Mouse (Mus musculus) heart, embryonic 14.5 days (tissue): Measurements from ENCODE around the gene Pdlim3. TPM values are rescaled to one million over a fixed set of nuclear protein-coding genes. Genes with fewer than 3 reads are reported as not detected.

Experiments
- ATAC-seq: fragments of 200-750 bp; cut with Nextera tagmentation; 2 replicates; pipeline ENCODE4 v1.8.0; 2017; ENCODE audit warnings: low read depth, moderate TSS enrichment; ENCODE audit not compliant: insufficient number of reproducible peaks, insufficient read depth, low FRiP score
- H3K27ac ChIP-seq, 2 experiments: fragments of 200-500 bp in 1 of 2; fragments of 300-500 bp in 1 of 2; sonication (generic) in 1 of 2; replicated peaks in 1 of 2; 2 replicates each; pipeline ENCODE4 v1.5.1; 2012 to 2014; ENCODE audit warnings: low read depth in 2 of 2, low read length in 2 of 2, control low read depth in 1 of 2, mild to moderate bottlenecking in 1 of 2, mixed read lengths in 1 of 2; ENCODE audit not compliant: control insufficient read depth in 1 of 2, insufficient read depth in 1 of 2
- H3K27me3 ChIP-seq: fragments of 300-500 bp; sonication (generic); 2 replicates; pipeline ENCODE4 v1.6.1; 2014; ENCODE audit warnings: mild to moderate bottlenecking, low read length, control low read depth; ENCODE audit not compliant: control insufficient read depth, insufficient read depth
- H3K36me3 ChIP-seq: fragments of 300-500 bp; sonication (generic); 2 replicates; pipeline ENCODE4 v1.6.1; 2014; ENCODE audit warnings: mild to moderate bottlenecking, control low read depth, low read length, mixed read lengths; ENCODE audit not compliant: control insufficient read depth, insufficient read depth
- H3K4me1 ChIP-seq, 2 experiments: fragments of 200-500 bp in 1 of 2; fragments of 300-500 bp in 1 of 2; sonication (generic) in 1 of 2; 2 replicates each; pipeline ENCODE4 v1.6.1; 2012 to 2014; ENCODE audit warnings: low read length in 2 of 2, control low read depth in 1 of 2, mixed read lengths in 1 of 2; ENCODE audit not compliant: control insufficient read depth in 2 of 2, insufficient read depth in 2 of 2
- H3K4me2 ChIP-seq: fragments of 300-500 bp; sonication (generic); 2 replicates; pipeline ENCODE4 v1.6.1; 2014; ENCODE audit warnings: mild to moderate bottlenecking, low read length
- H3K4me3 ChIP-seq, 2 experiments: fragments of 200-500 bp in 1 of 2; fragments of 300-500 bp in 1 of 2; sonication (generic) in 1 of 2; 2 replicates each; pipeline ENCODE4 v1.5.1; 2012 to 2014; ENCODE audit warnings: low read length in 2 of 2, mild to moderate bottlenecking in 2 of 2, control low read depth in 1 of 2, low read depth in 1 of 2, moderate library complexity in 1 of 2; ENCODE audit not compliant: control insufficient read depth in 1 of 2, insufficient read depth in 1 of 2
- H3K9ac ChIP-seq: fragments of 300-500 bp; sonication (generic); 2 replicates; pipeline ENCODE4 v1.6.1; 2014; ENCODE audit warnings: mild to moderate bottlenecking, low read length
- H3K9me3 ChIP-seq: fragments of 300-500 bp; sonication (generic); 2 replicates; pipeline ENCODE4 v1.6.1; 2016; ENCODE audit warnings: low read length, control low read depth; ENCODE audit not compliant: control insufficient read depth
- WGBS: fragments of 180-500 bp; shearing (Covaris S2); extraction: QIAGEN DNeasy Blood & Tissue Kit; methylation state at CpG from one replicate; pipeline ENCODE4 v1.1.7; 2014; 5-methylcytosine and 5-hydroxymethylcytosine counted together
- polyA plus RNA-seq: library from polyadenylated mRNA; unstranded; fragments of >200 nt; fragmentation: Nextera tagmentation; extraction: Ambion mirVana; gene quantifications from 2 replicates; pipeline ENCODE4 v1.2.1, GENCODE M21; 2014

The Pdlim3 gene
- polyA plus RNA-seq, 1 experiment from 2014 or later = 196 TPM

DNA sequence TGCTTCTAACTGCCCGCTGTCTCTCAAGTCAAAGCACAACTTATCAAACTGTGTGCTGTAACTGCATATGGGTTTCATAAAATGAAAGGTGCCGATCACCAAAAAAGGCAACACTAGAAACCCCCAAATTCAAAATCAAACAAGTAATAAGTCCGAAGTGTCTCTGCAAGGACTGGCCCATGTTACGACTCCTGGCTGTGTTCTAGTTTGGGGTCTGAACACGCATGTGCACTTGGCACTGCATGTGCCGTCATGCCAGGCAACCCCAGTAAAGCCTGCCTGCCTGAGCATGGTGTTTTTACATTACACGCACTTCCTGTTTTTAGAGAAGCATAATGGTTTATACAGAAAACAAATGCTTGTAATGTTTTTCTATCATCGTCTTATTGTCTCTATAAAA is 3.5 kb upstream of the Pdlim3 start:
- no peak for ATAC-seq
- no peak overlapping the region for H3K4me2 ChIP-seq
- 0 out of 2 replicates have a peak, but pooled peaks cover 7% of the 10 kb centered on the region for H3K9me3 ChIP-seq
- H3K4me3 ChIP-seq = no peak overlapping the region
- no peak overlapping the region for H3K27ac ChIP-seq
- H3K4me1 ChIP-seq = peaks cover 6 to 8% of the 10 kb centered on the region in 2 experiments; a peak in 3 of 4 replicates
- WGBS = 87% methylated on average over 8 of the region's 8 CpGs
- H3K36me3 ChIP-seq = no peaks in the 10 kb centered on the region
- no peak overlapping the region for H3K9ac ChIP-seq
- H3K27me3 ChIP-seq = no peaks in the 10 kb centered on the region

DNA sequence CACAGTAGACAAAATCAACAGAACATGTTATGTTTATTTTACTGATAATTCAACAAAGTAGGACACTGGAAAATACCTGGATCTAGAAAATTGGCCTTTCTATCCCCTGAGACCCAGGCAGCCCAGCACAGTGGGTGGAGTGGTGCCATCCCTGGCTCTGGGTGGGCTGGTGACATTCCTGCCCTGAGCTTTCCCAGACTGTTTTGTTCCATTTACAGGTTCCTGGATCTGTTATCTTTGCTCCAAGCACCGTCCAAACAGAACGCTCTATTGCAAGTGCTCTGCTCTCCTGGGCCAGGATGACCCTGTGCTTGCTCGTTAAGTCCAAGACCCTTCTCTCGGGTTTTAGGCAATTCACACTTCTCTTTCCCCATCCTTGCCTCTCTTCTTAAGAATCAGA is 1.5 kb upstream of the Pdlim3 start:
- H3K4me3 ChIP-seq = no peak overlapping the region
- H3K9me3 ChIP-seq = 0 out of 2 replicates have a peak, but pooled peaks cover 7% of the 10 kb centered on the region
- no peak for ATAC-seq
- H3K27ac ChIP-seq = no peak overlapping the region
- 22% methylated on average over 4 of the region's 4 CpGs for WGBS
- 0 out of 2 replicates have a peak, but pooled peaks cover 4% of the 10 kb centered on the region for H3K36me3 ChIP-seq
- no peaks in the 10 kb centered on the region for H3K27me3 ChIP-seq
- no peak overlapping the region for H3K9ac ChIP-seq
- H3K4me1 ChIP-seq = peaks cover 9 to 13% of the 10 kb centered on the region in 2 experiments
- peak overlapping the region; percentile 83 for H3K4me2 ChIP-seq

DNA sequence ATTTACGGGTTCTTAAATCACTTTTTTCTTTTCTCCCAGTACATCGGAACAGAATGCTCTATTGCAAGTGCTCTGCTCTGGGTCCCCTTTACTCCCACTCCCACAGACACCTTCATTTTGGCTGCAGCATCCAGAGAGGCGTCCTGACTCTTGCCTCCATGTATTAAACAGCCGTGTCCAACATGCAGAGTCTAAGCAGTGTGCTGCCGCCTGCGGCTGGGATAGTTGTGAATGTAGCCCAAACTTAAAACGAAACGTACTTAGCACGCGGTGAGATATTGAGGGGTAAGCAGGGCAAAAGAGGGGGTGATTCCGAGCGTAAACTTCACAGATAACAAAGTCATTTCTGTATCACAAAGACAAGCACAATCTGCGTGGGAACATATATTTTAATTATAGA is 709 bp upstream of the Pdlim3 start:
- Histone ChIP-seq H3K4me3 (peak overlapping the region; percentile 51 to 63), H3K9ac (peak overlapping the region; percentile 82), H3K36me3 (0 out of 2 replicates have a peak, but pooled peaks cover 8% of the 10 kb centered on the region), H3K4me1 (peaks cover 9 to 17% of the 10 kb centered on the region in 2 experiments), H3K27me3 (no peaks in the 10 kb centered on the region), H3K9me3 (0 out of 2 replicates have a peak, but pooled peaks cover 7% of the 10 kb centered on the region), H3K4me2 (peak overlapping the region; percentile 83), H3K27ac (peak overlapping the region; percentile 8 to 90; a peak in 2 of 4 replicates)
- ATAC-seq = no peak
- WGBS = 9% methylated on average over 13 of the region's 13 CpGs

DNA sequence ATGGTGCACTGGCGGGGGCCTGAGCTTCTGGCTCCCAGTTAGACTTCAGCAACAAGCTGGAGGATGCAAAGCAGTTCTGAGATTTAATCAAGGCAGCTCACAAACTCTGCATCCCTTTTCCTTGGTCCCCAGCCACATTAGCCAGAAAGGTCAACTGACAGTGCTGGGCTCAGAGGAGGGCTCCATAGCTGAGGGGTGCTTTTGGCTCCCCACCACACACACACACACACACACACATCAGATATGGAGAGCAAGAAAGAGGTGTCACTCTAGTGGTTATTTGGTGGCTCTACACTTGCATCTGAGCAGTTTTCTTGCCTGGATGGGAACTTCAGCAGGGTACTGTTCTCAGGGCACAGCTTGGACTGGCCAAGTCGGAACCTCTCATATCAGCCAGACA is 514 bp downstream of the Pdlim3 start:
- Histone ChIP-seq H3K36me3 (0 out of 2 replicates have a peak, but pooled peaks cover 8% of the 10 kb centered on the region), H3K9ac (peak overlapping the region; percentile 82), H3K27me3 (no peaks in the 10 kb centered on the region), H3K4me3 (peak overlapping the region; percentile 51 to 63), H3K4me1 (peaks cover 9 to 19% of the 10 kb centered on the region in 2 experiments), H3K4me2 (peak overlapping the region; percentile 83), H3K9me3 (no peaks in the 10 kb centered on the region), H3K27ac (peak overlapping the region; percentile 87 to 90)
- ATAC-seq = peak; percentile 55
- 15% methylated on average over 2 of the region's 2 CpGs for WGBS

DNA sequence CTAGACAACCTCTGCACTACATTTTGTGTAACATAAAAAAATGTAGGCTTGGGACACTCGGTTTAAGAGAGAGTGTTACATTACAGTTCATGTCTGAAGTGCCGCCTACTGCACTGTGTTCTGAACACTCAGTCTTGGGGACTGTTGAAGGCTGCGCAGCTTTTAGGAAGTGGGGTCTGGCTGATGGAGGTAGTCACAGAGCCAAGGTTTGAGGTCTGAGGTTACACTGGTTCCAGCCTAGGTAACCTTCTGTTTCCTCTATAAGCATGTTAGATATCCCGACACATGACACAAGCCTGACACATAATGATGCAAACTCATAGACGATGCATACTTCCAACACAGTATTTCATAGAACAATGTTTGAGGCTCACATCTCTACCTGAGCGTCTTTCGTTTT is 4.5 kb downstream of the Pdlim3 start:
- H3K36me3 ChIP-seq = peaks cover 18% of the 10 kb centered on the region
- H3K27ac ChIP-seq = no peak overlapping the region
- H3K4me3 ChIP-seq = no peak overlapping the region
- H3K4me1 ChIP-seq = peaks cover 6 to 11% of the 10 kb centered on the region in 2 experiments; a peak in 3 of 4 replicates
- H3K4me2 ChIP-seq = no peak overlapping the region
- no peak overlapping the region for H3K9ac ChIP-seq
- 89% methylated on average over 7 of the region's 7 CpGs for WGBS
- H3K9me3 ChIP-seq = no peaks in the 10 kb centered on the region
- no peak for ATAC-seq
- no peaks in the 10 kb centered on the region for H3K27me3 ChIP-seq

DNA sequence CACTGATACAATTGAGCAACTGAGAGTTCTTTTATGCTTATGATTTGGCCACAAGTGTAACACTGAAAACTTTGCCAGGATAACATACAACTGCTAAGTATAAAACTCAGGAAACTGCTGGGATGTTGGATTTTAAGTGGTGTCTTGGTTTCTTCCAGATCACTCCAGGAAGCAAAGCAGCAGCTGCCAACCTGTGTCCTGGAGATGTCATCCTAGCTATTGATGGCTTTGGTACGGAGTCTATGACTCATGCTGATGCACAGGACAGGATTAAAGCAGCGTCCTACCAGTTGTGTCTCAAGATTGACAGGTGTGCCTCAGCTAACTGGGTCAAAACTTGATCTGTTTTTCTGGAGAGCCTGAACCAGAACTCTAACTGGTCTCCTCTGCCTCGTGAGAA is 11.3 kb downstream of the Pdlim3 start:
- Histone ChIP-seq H3K4me1 (peaks cover 4 to 12% of the 10 kb centered on the region in 2 experiments), H3K27ac (no peak overlapping the region), H3K4me3 (no peak overlapping the region), H3K36me3 (peaks cover 32% of the 10 kb centered on the region), H3K9ac (no peak overlapping the region), H3K27me3 (no peaks in the 10 kb centered on the region), H3K4me2 (no peak overlapping the region), H3K9me3 (0 out of 2 replicates have a peak, but pooled peaks cover 3% of the 10 kb centered on the region)
- 72% methylated on average over 3 of the region's 3 CpGs for WGBS
- ATAC-seq = no peak

DNA sequence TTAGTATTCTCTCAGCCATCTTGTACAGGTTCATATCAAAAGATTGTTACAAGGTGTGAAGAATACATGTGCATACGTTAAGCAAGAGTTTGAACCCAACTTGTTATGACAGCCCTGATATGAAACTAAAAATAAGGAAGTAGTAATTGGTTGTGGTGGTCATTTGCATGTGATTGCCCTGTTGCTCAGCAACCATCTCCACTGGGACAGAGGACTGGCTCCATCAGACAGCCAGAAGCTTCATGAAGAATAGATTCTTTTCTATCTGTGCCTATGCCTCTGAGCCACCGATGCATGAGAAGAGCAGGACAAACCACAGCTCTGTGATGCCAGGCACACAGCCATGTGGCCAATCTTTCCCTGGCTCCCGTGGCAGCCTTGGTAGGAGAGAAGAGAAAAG is 14.5 kb downstream of the Pdlim3 start:
- 64% methylated on average over 3 of the region's 3 CpGs for WGBS
- Histone ChIP-seq H3K4me3 (no peak overlapping the region), H3K36me3 (peaks cover 40% of the 10 kb centered on the region)

DNA sequence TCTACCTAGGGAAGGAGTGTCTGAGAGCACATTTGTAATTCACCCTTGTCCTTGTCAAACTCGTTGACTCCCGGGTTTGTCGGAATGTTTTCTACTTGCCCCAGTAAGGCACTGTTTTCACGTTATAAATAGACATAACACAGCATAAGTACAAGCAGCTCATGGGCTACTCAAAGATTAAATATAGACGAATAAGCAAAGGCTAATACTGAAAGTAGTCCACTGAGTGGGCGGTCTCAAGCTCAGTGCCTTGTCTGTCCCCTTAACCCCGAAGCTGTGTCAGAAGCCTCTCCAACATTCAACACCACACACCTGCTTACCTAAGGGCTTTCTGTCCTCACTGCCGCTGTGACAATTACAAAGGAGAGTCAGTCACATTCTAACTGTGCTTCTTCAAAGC is 16.4 kb downstream of the Pdlim3 start:
- H3K9ac ChIP-seq = peak overlapping the region; percentile 62
- 0 out of 4 replicates have a peak overlapping the region, but pooled peaks of 1 of the 2 experiments have one; percentile 1 for H3K4me3 ChIP-seq
- peaks cover 54% of the 10 kb centered on the region for H3K36me3 ChIP-seq
- WGBS = 42% methylated on average over 8 of the region's 8 CpGs
- peak overlapping the region; percentile 49 for H3K4me2 ChIP-seq
- peak overlapping the region; percentile 92 to 96 for H3K27ac ChIP-seq
- peak; percentile 85 for ATAC-seq
- H3K27me3 ChIP-seq = no peaks in the 10 kb centered on the region
- H3K4me1 ChIP-seq = peaks cover 15 to 35% of the 10 kb centered on the region in 2 experiments
- no peaks in the 10 kb centered on the region for H3K9me3 ChIP-seq

More for the DNA sequence above, 14.5 kb downstream of the Pdlim3 start:
- Histone ChIP-seq H3K27ac (peak overlapping the region; percentile 38 to 59; a peak in 2 of 4 replicates), H3K9me3 (0 out of 2 replicates have a peak, but pooled peaks cover 3% of the 10 kb centered on the region), H3K27me3 (no peaks in the 10 kb centered on the region), H3K4me1 (peaks cover 15 to 35% of the 10 kb centered on the region in 2 experiments), H3K9ac (no peak overlapping the region), H3K4me2 (no peak overlapping the region)
- ATAC-seq = no peak
